Mouse (Mus musculus): ENCODE measurements around the gene Tmem120b. TPM values are rescaled to one million over a fixed set of nuclear protein-coding genes. Genes with fewer than 3 reads are reported as not detected.
"Not testable (repeated sequence)": the region's sequence is repeated elsewhere in the genome, so short reads cannot be mapped to it uniquely, and the experiment has no call there.

Tmem120b gene
- polyA plus RNA-seq, 1 experiment from 2014 or later: 5.4 TPM

DNA sequence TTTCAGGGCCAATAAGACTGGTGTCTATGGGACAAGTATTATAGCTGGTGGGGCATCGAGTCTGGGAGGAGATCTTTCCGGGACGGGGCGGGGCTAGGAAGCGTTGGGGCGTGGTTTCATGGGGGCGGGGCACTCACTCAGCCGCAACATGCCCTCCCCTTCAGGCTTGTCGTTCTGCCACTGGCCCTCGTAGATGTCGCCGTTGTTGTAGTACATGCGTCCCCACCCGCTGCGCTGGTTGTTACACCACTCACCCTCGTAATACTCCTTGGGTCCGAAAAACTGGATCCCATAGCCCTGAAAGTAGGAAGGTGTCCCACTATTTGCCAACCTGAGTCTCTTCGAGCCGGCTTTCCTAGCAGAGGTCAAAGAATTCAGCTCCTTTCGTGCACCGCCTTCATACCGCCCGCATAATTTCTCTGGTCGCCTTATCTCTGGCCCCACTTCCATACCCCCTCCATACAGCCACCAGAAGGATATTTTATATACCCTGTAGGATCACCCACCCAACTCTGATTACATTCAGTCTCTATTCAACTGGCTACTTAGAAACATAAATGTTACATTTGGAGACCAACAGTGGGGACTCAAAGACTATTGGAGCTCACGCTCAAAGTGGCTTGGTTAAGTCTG is 29.0 kb upstream of the Tmem120b start:
- WGBS (ENCODE audit: missing documents): 9% methylated on average over 25 of the region's 25 CpGs
- no peaks in the 10 kb centered on the region for H3K79me2 ChIP-seq (ENCODE audit: inconsistent target)
- no peaks in the 10 kb centered on the region for H3K36me3 ChIP-seq (ENCODE audit: inconsistent target)
- H3K27ac ChIP-seq: 0 out of 2 replicates have a peak overlapping the region, but pooled peaks have one; percentile 1
- peak overlapping the region; percentile 22; the same call in 1 of the 2 replicates for H3K4me3 ChIP-seq (ENCODE audit: inconsistent target)

GRCm38 (mm10) chr5:123040796-123041195 is 27.4 kb upstream of the Tmem120b start:
- Histone ChIP-seq H3K79me2 (ENCODE audit: inconsistent target) (no peaks in the 10 kb centered on the region), H3K27ac (no peak overlapping the region), H3K4me3 (ENCODE audit: inconsistent target) (no peak overlapping the region), H3K36me3 (ENCODE audit: inconsistent target) (no peaks in the 10 kb centered on the region)
- WGBS (ENCODE audit: missing documents): 19% methylated on average over 7 of the region's 7 CpGs

GRCm38 (mm10) chr5:123043856-123044255 is 24.4 kb upstream of the Tmem120b start:
- 37% methylated on average over 7 of the region's 7 CpGs for WGBS (ENCODE audit: missing documents)

DNA sequence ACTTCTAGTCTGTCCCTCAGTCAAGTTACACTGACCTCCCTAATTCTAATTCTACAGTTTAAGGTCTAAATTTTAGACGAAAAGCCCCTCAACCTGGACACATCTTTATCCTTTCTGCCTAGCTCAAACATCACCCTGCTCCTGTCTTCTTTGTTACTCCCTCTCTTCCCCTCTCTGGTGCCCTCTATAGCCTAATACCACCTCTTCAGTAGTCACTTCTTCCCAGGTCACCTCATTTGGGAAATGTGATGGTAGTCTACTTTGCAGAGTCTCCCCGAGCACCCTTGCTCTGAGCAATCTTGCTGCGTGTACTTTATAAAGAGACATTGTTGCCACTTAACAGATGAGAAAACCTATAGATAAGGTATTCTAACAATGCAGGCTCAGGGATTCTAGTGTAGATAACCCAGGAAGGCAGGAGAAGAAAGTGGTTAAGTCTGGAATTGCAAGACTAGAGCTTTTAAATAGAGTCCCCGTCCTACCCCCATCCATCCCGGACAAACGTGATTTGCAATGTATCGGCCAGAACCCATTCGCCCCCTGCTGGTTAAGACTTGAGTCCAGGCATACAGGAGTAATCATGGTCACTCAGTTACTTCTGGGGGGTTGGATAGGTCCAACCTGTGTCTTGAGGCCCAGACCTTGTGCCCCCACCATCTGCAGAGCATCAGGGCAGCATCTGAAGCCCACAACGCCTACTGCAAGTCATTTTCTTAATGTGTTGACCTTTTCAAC is 22.5 kb upstream of the Tmem120b start:
- Histone ChIP-seq H3K36me3 (ENCODE audit: inconsistent target) (no peaks in the 10 kb centered on the region), H3K27ac (no peak overlapping the region), H3K79me2 (ENCODE audit: inconsistent target) (no peaks in the 10 kb centered on the region), H3K4me3 (ENCODE audit: inconsistent target) (no peak overlapping the region)
- WGBS (ENCODE audit: missing documents): 32% methylated on average over 9 of the region's 9 CpGs

More at GRCm38 (mm10) chr5:123043856-123044255, 24.4 kb upstream of the Tmem120b start:
- H3K36me3 ChIP-seq (ENCODE audit: inconsistent target): no peaks in the 10 kb centered on the region
- H3K79me2 ChIP-seq (ENCODE audit: inconsistent target): no peaks in the 10 kb centered on the region
- no peak overlapping the region for H3K4me3 ChIP-seq (ENCODE audit: inconsistent target)
- H3K27ac ChIP-seq: no peak overlapping the region

DNA sequence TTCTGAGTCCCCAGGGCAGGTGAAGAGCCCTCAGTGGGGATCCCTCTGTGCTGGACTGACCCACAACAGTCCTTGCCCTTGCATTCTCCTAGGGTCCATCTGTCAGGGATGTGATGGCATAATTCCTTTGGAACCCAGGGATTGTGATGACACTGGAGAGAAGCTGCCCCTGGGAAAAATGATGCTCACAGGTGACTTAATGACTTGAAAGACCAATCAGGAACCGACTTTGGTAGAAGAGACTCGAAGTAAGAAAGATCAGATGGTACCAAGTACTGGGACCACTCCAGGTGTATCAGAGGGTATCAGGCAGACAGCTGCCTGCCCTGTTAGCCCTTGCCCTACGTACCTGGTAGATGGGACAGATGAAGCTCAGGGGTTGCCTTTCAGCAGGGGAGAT is 21.3 kb upstream of the Tmem120b start, which contains the start of gene Morn3:
Gene Morn3 (minus strand): TSS at position 101 of the 400 bp plus-strand sequence.
- H3K4me3 ChIP-seq (ENCODE audit: inconsistent target): no peak within 1 kb of the TSS
- WGBS (ENCODE audit: missing documents): 89% methylated on average over 3 of the region's 3 CpGs

DNA sequence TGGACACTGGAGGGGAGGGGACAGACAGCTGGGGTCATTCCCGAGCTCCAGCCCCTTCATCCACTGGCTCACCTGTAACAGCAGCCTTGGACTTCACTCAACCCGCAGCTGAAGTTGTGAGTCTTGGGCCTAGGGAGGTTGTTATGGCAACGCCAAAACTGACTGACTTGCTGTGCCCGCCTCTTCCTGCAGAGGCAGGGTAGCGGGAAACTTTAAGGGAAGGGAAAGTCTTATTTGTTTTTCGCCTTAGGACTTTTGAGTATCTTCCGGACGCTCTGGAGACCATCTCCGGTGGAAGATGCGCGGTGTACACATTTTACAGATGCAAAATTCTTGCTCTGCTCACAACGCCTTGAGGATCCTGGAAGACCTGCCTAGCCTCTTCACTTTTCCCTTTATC is 18.9 kb upstream of the Tmem120b start:
- Histone ChIP-seq H3K79me2 (ENCODE audit: inconsistent target) (no peaks in the 10 kb centered on the region), H3K27ac (no peak overlapping the region), H3K36me3 (ENCODE audit: inconsistent target) (no peaks in the 10 kb centered on the region), H3K4me3 (ENCODE audit: inconsistent target) (peak overlapping the region; percentile 3; the same call in 1 of the 2 replicates)
- 5% methylated on average over 12 of the region's 12 CpGs for WGBS (ENCODE audit: missing documents)

More for the DNA sequence above, 21.3 kb upstream of the Tmem120b start, which contains the start of gene Morn3:
- Histone ChIP-seq H3K36me3 (ENCODE audit: inconsistent target) (no peaks in the 10 kb centered on the region), H3K79me2 (ENCODE audit: inconsistent target) (no peaks in the 10 kb centered on the region), H3K27ac (no peak within 1 kb of the TSS)

GRCm38 (mm10) chr5:123050918-123051317 is 17.3 kb upstream of the Tmem120b start:
- 86% methylated on average over 9 of the region's 9 CpGs for WGBS (ENCODE audit: missing documents)
- H3K27ac ChIP-seq: no peak overlapping the region
- no peaks in the 10 kb centered on the region for H3K79me2 ChIP-seq (ENCODE audit: inconsistent target)
- no peaks in the 10 kb centered on the region for H3K36me3 ChIP-seq (ENCODE audit: inconsistent target)
- H3K4me3 ChIP-seq (ENCODE audit: inconsistent target): no peak overlapping the region

DNA sequence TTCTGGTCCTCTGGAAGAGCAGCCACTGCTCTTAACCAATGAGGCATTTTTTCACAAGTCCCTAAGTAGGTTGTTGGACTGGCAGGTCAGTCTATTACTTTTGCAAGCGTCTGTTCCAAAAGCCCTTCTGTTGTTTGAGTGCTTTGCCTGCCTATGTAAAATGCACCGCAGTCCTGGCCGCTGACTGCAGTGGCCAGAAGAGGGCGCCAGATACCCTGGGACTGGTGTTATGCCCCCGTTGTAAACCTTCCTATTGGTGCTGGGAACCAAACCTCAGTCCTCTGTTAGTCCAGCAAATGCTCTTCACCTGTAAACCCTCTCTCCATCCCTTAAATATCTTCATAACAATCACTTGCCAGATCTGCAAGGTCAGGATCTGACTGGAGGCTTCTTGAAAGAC is 16.5 kb upstream of the Tmem120b start:
- Histone ChIP-seq H3K4me3 (ENCODE audit: inconsistent target) (no peak overlapping the region), H3K79me2 (ENCODE audit: inconsistent target) (no peaks in the 10 kb centered on the region), H3K36me3 (ENCODE audit: inconsistent target) (no peaks in the 10 kb centered on the region), H3K27ac (no peak overlapping the region)
- WGBS (ENCODE audit: missing documents): 97% methylated on average over 5 of the region's 5 CpGs

GRCm38 (mm10) chr5:123057366-123058250 is 10.6 kb upstream of the Tmem120b start:
- peak overlapping the region; percentile 34 for H3K4me3 ChIP-seq (ENCODE audit: inconsistent target)
- no peaks in the 10 kb centered on the region for H3K79me2 ChIP-seq (ENCODE audit: inconsistent target)
- peak overlapping the region; percentile 82 for H3K27ac ChIP-seq
- no peaks in the 10 kb centered on the region for H3K36me3 ChIP-seq (ENCODE audit: inconsistent target)
- 9% methylated on average over 42 of the region's 48 CpGs for WGBS (ENCODE audit: missing documents)

DNA sequence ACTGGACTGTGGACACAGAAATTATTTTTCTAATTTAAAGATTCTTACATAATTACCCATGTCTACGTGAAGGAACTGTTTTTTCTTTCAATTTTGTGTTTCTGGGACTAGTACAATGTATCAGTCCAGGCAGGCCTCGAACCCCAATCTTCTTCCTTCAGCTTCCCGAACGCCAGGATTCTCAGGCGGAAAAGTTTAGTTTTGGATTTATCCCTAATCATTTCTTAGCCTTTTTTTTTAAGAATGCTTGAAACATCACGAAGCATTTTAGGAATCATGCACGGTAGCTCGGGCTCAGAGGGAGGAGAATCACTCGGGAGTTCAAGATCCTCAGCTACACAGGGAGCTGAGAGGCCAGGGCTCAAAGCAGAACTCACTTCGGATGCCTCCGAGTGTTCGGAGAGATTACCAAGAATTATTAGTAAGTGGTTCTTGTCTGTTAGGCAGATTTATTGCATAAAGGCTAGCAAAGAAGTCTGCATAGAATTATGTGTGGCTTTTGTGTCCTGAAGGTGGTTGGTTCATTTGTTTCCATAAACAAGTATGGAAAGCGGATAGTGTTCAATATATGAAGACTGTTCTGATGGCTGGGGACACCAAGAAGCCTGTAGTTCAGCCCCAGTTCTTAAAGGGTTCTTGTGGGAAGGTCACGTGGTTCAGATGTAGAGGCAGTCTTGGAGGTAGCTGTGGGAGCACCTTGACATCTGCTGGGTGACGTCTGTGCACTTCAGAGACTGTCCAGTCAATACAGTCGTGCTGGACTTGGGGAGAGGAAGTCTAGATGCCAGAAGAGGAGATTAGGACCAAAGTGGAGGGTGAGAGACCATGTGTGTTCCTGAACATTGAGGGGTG is 9.7 kb upstream of the Tmem120b start:
- Histone ChIP-seq H3K79me2 (ENCODE audit: inconsistent target) (no peaks in the 10 kb centered on the region), H3K36me3 (ENCODE audit: inconsistent target) (no peaks in the 10 kb centered on the region), H3K27ac (peak overlapping the region; percentile 82), H3K4me3 (ENCODE audit: inconsistent target) (peak overlapping the region; percentile 34)
- WGBS (ENCODE audit: missing documents): 20% methylated on average over 16 of the region's 16 CpGs

DNA sequence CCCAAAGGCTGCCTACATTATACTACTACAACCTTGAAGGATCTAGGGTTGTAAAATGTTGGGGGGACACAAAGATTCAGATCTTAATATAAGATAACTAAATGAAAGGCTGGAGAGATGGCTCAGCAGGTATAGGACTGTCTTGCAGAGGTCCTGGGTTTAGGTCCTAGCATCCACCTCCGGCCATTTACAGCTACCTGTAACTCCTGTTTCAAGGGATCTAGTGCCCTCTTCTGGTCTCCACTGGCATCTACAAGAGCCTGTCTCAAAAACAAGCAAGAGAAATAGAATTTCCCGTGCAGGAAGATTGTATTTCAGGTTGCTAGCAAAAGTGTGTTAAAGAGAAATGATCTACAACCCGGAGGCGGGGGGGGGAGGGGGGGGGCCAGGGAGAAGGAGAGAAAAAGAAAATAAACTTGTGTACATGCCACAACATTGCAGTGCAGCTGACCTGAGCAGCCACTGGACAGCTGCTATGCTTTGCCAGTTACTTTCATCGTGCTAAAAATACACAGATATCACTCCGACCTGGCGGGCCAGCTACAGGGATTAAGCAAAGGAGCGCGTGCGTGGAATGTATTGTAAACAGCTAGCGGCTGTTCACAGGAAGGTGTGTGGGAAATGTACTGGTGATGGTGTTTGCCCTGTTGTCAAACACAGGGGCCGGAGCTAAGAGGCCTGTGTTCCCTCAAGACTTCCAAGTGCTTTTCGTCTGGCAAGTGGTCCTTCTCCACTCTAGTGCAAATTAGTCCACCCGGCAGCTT is 8.3 kb upstream of the Tmem120b start:
- H3K4me3 ChIP-seq (ENCODE audit: inconsistent target): no peak overlapping the region
- H3K27ac ChIP-seq: no peak overlapping the region
- WGBS (ENCODE audit: missing documents): 54% methylated on average over 14 of the region's 14 CpGs
- H3K36me3 ChIP-seq (ENCODE audit: inconsistent target): no peaks in the 10 kb centered on the region
- no peaks in the 10 kb centered on the region for H3K79me2 ChIP-seq (ENCODE audit: inconsistent target)

- WGBS (ENCODE audit: missing documents): 91% methylated on average over 7 of the region's 9 CpGs
- H3K36me3 ChIP-seq (ENCODE audit: inconsistent target): no peaks in the 10 kb centered on the region
- H3K79me2 ChIP-seq (ENCODE audit: inconsistent target): no peaks in the 10 kb centered on the region
- H3K4me3 ChIP-seq (ENCODE audit: inconsistent target): no peak overlapping the region
- H3K27ac ChIP-seq: no peak overlapping the region
These were observed 7.4 kb upstream of the Tmem120b start for GRCm38 (mm10) chr5:123060706-123061401.

DNA sequence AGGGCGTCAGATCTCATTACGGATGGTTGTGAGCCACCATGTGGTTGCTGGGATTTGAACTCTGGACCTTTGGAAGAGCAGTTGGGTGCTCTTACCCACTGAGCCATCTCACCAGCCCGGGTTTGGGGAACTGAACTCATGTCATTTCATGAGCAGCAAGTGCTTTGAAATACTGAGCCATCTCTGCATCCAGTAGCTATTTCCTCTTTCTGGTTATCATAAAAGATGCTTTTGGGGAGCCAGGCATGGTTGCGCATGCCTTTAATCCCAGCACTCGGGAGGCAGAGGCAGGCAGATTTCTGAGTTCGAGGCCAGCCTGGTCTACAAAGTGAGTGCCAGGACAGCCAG is 6.8 kb upstream of the Tmem120b start:
- not testable (repeated sequence) for H3K36me3 ChIP-seq (ENCODE audit: inconsistent target); H3K27ac ChIP-seq; H3K4me3 ChIP-seq (ENCODE audit: inconsistent target); H3K79me2 ChIP-seq (ENCODE audit: inconsistent target)
- WGBS (ENCODE audit: missing documents): 22% methylated on average over 3 of the region's 6 CpGs

Data from macrophage (primary cell).